Mouse (Mus musculus) gastrocnemius, postnatal 10 days (tissue): ENCODE measurements around the gene Lgr4. TPM values are rescaled to one million over a fixed set of nuclear protein-coding genes. Genes with fewer than 3 reads are reported as not detected.

Experiments used
- DNase-seq: peaks from one replicate; pipeline ENCODE4 v3.0.0; 2021; ENCODE audit warnings: mixed read lengths
- total RNA-seq, 2 experiments: library from RNA; stranded (reverse); gene quantifications; 2 replicates each; pipeline ENCODE4 v1.2.3; 2021

The Lgr4 gene
- total RNA-seq, 2 experiments from 2014 or later = 25.0 to 25.3 TPM

DNA sequence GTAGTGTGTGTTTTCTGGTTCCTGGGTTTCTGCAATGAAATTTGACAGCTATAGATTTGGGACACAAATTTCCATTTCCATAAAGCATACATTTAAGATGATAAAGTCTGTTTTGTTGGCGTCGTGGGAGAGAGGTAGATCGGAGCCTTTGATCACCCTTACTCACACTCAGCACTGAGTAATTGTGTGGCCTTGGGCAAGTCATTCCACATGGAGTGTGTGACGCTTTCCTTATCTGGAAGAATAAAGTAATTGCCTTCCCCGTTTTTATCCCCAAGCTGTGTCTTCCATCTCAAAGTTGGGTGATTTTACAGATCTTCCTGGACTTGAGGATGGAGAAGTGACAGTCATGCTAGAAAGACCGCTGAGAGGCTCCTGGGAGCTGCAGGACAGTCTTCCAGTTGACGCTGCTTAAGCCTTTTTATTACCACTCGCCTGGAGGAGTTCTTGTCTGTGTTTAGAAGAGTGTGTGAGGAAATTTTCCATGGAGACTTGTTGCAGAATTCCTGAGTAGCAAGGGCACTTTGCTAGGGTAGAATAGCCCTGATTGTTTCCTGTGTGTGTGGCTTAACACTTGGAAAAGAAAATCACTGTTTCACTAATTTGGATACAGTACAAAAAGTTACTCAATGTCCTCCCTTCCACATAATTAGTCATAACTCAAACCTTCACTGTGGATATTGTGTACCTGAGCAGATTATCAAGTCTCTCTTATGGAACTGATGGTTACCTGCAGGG, 4.0 kb downstream of the Lgr4 start:
- no peak for DNase-seq

DNA sequence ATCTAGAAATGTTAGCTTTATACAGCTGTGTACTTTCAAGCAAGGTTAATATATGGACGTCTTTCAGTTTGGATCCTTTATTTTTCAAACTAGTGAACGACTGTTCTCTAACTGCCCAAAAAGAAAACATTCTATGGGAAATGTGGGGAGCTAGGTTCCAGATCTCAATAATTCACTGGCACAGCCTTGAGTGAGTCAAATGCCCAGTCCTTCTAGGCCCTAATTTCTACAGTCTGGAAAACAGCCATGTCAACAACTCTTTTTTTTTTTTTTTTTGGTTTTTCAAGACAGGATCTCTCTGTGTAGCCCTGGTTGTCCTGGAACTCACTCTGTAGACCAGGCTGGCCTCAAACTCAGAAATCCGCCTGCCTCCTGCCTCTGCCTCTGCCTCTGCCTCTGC, 4.9 kb downstream of the Lgr4 start:
- DNase-seq = no peak

DNA sequence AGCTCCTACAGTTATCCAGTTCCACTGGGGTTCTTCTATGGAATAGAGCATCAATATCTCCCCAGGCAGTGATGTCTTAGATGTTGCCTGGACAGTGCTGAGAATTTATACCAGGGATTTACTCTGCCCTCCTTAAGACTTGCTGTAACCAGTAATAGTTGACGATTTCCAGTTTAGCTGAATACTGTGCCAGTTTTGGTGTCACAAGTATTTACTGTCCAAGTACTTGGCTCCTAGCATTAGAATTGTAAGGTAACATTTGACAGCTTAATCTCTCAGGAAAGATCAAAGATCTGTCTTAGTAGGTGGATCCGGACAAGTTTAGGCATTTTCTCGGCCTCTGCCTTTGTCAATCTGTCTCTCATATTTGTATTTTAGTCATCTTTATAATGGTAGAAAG, 5.6 kb downstream of the Lgr4 start:
- DNase-seq = no peak

DNA sequence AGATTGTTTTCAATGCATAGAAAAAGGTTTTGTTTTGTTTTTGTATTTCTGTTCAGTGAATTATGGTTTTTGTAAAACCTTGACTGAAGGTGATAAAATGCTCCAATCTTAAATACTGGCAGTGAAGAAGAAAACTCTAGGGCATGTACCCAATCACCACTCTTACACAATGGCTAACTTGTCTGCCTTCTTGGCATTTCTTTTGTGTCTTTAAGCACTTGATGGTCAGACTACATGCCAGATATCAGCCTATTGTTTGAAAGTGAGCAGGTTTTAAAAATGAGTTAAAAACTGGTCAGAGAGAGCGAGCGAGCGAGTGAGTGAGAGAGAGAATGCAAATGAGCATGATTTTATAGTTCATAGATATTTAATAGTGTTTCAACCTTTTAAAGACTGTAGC, 6.5 kb downstream of the Lgr4 start:
- DNase-seq = no peak

DNA sequence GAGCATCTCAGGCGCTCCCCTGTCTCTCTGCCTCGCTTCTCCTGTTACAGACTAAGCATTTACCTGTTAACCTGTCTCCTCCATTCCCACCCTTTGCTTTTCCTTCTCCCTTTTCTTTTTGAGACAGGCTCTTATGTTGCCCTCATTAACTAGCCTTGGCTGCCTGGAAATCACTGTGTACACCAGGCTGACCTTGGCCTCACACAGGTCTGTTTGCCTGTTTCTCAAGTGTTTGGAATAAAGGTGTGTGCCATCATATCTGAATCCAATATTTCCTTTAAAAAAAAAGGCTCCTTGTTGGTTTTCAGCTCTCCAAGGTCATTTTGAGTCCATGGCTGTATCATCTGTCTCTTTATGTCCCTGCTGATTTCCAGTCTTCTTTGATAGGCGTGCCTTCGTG, 9.5 kb downstream of the Lgr4 start:
- DNase-seq = no peak

DNA sequence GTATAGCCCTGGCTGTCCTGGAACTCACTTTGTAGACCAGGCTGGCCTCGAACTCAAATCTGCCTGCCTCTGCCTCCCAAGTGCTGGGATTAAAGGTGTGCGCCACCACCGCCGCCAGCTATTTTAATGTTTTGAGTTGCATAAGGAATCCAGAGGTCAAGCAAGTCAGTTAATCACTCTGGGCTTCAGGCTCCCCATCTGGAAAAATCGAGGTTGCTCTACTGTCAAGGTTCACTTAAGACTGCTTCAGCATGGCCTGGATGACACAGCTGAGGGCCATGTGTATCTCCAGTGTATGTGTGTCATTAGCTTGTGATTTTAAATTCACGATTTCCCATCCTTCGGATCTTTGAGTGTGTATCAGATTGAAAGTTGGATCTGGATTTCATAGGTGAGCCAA, 10.0 kb downstream of the Lgr4 start:
- DNase-seq = no peak

DNA sequence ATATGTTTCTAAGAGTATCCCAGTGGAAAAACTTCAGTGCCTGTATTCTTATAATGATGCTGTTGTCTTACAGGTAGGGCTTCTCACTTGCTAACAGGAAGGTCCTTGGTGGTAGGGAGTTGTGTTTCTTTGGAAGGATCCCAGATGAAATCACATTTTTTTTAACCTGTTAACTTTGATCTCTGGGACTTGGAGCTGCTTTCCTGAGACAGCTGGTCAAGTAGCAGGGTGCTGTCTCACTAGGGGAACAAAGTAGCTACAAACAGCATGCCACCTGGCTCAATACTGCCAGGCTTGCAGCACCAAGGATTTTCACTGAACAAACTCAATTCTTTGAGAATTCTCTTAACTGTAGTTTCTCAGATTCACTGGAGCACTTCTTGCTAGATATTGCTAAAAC, 10.4 kb downstream of the Lgr4 start:
- no peak for DNase-seq

DNA sequence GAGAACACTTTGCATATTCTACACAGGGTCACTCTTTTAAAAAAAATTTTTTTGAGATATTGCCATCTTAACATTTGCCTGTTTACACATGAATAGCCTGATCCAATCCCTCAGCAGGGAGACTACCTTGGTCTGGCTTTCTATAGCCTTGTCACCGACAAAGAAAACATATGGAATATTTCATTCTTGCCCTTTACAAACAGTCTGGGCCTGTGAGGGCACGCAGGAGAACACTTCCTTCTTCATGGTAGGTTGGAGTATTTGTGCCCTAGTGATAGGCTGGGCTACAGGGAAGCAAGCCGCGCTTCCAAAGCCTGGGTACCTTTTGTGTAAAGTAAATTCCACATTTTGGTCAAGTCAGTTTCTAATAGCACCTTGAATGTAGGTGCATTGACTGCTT, 11.3 kb downstream of the Lgr4 start:
- DNase-seq = no peak

DNA sequence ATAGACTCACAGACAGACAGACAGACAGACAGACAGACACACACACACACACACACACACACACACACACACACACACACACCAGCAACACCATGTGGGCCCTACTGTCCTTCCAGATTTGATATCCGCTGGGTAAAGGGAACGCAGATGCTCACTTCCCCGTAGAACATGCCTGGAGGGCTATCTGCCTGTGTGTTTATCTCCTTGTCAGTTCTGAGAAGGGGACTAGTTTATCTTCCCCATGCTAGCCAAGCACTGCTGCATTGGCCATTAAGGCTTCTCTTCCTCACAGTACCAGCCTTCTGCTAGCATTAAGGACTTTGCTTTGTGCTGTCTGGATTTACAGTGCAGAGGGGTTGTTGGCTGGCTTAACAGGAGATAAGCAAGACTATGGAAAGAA, 11.8 kb downstream of the Lgr4 start:
- DNase-seq = no peak

DNA sequence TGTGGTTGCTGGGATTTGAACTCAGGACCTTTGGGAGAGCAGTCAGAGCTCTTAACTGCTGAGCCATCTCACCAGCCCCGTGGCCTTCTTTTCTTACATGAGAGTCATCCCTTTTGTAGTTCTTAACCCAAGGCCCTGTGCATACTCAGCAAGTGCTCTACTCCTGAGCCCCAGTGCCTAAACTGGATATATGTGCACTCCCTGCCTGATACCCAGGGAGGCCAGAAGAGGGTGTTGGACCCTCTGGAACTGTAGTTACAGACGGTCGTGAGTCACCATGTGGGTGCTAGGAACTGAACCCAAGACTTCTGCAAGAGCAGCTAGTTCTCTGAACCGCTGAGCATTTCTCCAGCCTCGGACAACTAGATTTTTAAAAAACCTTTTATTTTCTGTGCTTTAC, 12.9 kb downstream of the Lgr4 start:
- DNase-seq = no peak

DNA sequence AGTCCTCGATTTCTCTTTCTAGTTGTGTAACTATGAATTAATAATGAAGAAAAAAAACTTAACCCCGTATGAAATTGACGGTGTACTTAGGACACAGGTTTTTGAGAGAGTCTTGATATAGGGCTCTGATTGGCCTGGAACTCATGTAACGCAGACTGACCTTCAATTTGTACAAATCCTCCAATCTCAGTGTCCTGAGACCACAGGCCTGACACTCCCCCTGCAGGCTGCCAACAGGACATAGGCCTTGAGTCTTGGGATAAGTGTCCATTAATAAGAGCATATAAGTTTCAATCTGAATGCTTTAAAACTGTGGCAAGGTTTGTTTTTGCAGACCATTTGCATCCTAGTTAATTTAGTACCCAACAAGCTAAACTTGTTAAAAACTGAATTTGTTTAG, 13.3 kb downstream of the Lgr4 start:
- DNase-seq = no peak

DNA sequence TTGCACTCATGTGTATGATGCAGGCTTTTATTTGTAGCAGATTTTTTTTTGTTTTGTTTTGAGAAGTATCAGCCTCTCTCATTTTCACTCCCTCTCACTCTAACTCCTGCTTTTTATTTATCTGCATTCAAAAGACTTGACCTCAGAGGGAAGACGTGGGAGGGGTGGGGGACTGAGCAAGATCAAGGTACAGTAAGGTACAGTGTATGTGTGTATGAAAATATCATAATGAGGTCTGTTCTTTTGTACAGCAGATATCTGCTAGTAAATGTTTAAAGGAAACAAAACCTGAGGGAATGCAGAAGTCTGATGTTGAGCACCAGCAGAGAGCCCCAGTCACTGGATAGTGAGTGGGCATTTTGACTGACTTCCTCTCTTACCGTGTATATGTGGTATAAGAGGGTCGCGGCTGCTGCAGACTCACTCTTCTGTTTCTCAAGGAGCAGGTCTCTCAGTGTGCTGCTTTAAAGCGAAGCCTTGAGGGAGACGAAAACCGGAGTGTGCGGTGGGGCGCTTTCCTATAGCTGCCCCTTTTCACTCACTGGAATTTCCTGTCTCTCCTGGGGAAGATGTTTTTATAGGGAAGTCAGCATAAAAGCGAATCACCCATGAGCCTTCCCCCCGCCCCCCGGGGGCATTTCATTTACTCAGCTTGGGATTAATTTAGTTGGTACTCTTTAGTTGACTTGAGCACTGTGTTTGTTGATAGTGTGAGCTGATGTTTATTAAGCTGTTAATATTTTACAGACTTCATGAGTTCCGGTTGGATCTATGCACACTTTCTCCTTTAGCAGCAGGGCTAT, 14.7 kb downstream of the Lgr4 start:
- no peak for DNase-seq

DNA sequence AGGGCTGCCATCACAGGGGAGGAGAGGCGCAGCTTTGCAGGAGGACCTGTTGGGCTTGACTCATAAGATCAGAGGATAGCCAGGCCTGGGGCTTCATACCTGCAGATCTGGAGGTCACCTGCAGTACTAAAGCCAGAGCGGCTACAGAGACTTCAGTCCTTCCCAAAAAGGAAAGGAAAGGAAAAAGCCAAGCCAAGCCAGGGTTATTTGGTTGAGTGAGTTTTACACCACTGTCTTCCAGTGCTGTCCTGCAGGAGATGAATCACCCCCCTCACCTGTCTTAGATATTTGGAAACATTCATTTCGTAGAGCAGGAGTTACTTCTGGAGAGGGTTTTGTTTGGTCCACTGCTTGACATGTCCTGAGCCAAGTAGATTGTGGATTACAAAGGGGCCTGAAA, 15.7 kb downstream of the Lgr4 start:
- DNase-seq = no peak

DNA sequence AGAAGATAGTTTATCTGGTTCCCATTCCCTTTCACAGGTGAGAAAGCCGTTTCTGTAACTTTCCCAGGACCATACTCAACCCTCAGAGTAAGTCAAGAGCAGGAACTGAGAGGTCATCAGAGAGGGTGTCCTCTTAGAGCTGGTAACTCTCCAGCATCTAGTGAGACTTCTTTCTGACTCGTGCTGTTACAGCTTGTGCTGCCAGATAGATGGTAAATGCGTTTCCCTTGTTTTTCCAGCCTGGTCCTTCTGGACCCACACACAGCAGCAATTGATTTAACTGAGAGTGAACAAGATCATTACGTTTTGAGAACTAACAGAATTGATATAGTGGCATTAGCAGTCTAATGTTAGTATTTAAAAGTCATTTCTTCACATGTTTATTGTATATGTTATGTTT, 16.6 kb downstream of the Lgr4 start:
- DNase-seq = no peak

DNA sequence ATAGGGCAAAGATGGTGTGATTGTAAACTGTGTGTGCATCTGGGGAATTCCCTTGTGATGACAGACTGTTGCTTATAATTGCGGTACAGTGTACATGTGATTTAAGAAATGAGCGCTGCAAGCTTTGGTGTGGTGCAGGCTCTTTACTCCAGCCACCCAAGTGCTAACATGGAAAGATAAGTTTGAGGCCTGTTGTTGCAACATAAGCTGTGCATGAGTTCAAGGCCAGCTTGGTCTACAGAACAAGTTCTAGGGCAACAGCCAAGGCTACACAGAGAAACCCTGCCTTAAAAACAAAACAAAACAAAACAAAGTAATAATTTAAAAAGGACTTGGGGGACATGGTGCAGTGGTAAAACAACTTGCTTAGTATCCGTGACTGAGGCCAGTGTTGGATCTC, 17.7 kb downstream of the Lgr4 start:
- DNase-seq = no peak

DNA sequence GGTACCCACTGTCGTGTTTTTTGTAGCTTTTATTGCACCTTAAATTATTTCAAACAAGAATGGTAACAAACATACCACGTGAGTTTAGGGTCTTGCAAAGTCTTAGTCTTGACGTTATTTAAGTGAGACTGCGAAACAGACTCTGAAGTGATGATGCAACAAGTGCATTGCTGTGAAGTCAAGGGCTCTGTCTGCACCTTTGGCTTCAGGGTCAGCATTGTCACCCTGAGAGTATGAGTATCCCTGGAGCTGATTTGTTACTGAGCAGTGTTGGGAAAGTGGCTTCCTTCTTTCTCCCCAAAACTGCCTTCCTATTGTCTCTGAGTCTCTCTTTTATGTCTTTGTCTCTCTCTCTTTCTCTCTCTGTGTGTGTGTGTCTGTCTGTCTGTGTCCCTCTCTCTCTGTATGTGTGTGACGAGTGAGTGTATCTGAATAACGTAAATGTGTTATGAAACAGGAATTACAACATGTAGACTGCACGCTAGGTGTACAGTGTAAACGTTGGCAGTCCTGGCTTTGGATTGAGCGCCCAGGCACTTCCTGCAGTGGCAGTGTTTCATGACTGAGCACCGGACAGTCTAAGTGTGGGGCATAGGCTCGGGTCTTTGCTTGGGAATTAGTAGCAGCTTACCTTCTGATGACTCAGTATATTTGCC, 18.4 kb downstream of the Lgr4 start:
- DNase-seq = no peak

DNA sequence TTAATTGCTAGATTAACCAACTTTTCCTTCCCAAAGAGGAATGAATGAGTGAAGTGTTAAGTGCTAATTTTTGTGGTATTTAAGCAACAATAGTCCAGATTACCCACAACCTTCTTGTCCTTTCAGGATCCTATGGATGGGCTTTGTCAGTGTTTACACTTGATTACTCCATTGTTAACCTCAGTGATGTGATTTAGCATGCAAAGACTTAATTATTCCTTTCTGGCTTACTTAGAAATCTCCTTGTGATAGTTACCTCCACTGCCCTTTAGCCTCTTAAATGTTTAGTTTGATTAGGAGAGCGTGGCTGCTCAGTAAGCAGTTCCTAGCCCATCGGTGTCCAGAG, 18.9 kb downstream of the Lgr4 start:
- DNase-seq = no peak

DNA sequence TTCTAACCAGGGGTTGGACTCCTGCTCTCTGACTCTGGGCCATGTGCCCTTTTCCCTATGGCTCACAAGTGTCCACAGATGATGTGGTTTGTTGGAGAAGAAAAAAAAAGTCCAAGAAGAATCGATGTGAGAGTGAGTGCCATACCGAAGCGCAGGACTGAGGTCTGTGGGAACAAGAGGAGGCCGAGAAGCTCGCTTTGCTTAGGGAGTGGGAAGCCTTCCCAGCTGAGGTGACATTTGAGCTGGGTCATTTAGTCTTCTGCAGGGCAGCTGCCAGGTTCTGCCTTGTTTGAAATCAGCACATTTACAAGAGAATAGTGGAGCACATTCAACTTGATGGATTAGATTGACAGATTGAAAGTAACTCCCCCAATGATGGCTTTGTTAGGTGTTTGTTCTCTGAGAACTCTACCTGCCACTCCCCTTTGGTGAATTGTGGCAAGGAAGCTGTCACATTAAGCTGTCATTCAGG, 24.6 kb downstream of the Lgr4 start:
- peak; percentile 34 for DNase-seq

DNA sequence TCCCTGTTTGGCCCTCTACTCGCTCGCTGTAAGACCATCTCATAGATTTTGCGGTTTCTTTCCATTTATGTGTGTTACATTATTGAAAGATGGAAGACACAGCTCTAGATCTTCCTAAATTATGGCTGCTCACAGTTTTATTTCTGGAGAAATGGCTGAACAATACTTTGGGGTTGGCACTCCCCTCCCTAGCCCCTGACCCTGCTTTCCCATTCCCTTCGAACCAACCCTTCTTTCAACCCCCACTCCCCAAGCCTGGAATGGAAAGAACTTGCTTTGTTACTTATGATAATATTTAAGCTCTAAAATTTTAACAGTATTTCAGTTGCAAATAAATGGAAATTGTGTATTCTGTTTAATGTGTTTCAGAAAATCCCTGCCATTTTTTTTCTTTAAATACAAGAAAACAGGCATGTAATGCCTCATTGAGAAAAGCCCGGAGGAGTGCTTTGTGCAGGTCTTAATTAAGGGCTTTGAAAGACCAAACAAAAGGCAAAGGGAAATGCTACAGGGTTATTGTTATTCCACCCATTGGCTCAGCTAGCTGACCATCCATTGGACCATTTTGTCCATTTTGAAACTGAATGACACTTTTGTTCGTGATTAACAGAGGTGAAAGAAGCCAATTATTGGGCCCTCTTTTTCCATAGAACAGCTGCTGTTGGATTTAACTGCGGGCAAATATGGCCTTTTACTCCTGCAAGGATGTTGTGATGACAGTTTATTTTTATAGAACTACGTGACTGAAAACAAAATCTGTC, 25.5 kb downstream of the Lgr4 start:
- no peak for DNase-seq

DNA sequence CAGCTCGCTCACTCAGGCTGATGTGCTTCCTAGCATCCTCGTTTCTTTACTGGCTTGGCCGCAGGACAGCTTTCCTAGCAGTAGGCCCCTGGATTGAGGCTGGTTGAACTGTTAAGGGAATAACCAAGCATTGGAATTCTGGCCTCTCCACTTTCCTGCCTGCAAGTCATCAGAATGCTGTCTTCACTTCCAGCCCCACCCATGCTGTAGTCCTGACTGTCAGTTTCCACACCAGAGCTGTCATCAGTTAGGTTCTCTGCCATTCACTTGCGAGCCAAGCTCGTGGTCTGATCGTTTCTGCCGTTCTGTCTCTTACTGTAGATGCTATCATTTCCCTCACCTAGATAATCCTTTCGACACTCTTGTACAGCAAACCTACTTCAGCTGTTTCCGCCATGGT, 27.5 kb downstream of the Lgr4 start:
- no peak for DNase-seq

DNA sequence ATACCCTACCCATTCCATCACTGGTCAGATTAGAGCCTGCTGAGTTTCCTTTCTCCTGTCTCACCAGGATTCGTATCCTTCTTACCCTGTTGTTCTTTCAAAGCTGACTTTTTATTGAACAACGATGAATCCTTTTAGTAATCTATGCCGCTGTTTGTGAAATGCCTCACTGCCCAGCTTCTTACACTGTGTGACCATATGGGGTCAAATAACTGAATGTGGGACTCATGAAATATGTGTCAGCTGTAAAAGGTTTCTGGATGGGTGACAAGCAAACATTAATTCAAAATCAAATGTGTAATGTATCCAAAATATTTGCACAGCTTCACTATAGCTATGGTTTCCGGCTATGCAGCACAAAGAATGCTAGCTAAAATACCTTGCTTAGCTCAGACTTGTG, 28.1 kb downstream of the Lgr4 start:
- DNase-seq = no peak

DNA sequence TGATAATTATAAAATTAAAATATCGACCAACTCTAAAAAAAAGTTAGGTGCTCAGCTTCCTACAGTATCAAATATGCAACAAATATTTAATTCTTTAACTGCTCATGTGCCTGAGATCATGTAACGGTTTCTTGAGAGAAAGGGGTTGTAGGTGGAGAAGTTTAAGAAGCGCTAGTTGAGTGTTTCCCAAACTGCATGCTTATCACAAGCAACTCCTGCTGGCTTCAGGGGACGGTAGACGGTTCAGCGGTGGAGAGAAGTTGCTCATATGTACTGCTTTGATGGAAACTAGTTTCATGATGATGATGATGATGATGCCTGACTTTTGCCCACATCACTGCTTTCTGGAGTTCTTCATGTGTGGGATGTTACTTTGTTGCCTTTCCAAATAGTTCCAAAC, 29.0 kb downstream of the Lgr4 start:
- DNase-seq = no peak

DNA sequence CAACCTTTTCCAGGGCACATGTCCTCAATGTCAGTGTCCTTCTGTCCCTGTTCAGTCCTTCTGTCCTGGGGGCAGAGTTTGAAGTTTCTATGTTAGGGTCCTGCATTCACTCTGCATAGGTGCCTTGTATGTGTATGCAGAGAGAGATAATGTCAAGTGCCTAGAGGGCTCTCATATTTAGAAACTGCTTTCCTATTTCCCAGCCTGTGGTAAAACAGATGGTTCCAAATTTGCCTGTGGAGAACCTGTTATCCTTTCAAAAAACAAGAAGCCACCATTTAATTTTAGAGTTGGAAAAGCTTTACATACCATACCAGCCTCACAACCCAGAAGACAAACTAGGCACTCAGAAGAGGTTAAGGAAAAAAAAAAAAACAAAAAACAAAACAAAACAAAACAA, 32.1 kb downstream of the Lgr4 start:
- DNase-seq = no peak
